Mouse (Mus musculus): ENCODE data around the gene Tmem147.
"Not testable (repeated sequence)": the region's sequence is repeated elsewhere in the genome, so short reads cannot be mapped to it uniquely, and the experiment has no call there.

Gene Tmem147

GRCm38 (mm10) chr7:30729396-30730063, at the start of gene Tmem147:
Gene Tmem147, minus strand, starts transcription at chr7:30729540.
- peak; percentile 94 to 95 for DNase-seq (ENCODE audit: low spot score in 2 of 2)

GRCm38 (mm10) chr7:30777911-30778310, 48.6 kb upstream of the Tmem147 start:
- no peak for DNase-seq (ENCODE audit: low spot score in 2 of 2)

DNA sequence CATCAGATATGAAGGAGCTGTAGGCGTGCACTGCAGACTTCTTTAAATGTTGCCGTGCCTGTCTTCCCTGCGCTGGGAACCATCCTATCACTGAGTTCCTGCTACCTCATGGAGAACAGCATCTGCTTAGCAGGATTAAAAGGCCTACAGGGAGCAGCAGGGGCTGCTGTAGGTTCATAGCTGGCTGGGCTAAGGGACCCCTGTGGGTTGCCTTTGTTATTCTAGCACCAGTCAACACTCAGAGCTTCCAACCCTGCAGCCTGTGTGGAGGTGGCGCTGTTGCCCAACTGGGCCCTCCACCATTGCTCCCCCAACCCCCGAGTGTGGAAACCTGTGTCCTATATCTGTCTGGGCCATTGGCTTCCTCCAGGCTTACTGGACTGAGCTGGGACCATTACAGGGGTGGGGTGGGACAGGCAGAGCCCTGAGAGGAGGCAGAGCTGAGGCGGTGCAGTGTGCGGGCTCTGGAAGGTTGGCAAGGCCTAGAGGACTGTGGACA, 47.8 kb upstream of the Tmem147 start:
- no peak for DNase-seq (ENCODE audit: low spot score in 2 of 2)

GRCm38 (mm10) chr7:30776104-30776503, 46.8 kb upstream of the Tmem147 start:
- no peak for DNase-seq (ENCODE audit: low spot score in 2 of 2)

DNA sequence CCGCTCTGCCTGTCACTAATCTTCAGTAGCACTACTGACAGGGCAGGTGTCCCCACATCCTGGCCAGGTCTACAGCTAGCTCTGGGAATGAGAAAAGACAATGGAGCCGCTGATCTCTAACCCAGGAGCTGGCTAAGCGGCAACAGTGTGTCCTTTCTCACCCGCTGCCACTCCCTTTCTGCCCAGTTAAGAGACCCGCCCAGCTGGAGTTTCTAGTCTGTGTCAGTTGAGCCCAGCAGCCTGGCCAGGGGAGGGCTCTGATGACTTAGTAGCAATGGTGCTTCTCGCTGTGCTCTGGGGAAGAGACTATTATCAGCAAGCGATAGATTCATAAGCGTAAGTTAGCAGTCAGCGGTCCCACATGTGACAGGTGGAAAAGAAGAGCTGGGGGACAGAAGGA, 39.9 kb upstream of the Tmem147 start:
- no peak for DNase-seq (ENCODE audit: low spot score in 2 of 2)

GRCm38 (mm10) chr7:30766408-30766807, 37.1 kb upstream of the Tmem147 start:
- DNase-seq (ENCODE audit: low spot score in 2 of 2) = no peak

- no peak for DNase-seq (ENCODE audit: low spot score in 2 of 2)
These were observed 35.8 kb upstream of the Tmem147 start for GRCm38 (mm10) chr7:30765173-30765572.

DNA sequence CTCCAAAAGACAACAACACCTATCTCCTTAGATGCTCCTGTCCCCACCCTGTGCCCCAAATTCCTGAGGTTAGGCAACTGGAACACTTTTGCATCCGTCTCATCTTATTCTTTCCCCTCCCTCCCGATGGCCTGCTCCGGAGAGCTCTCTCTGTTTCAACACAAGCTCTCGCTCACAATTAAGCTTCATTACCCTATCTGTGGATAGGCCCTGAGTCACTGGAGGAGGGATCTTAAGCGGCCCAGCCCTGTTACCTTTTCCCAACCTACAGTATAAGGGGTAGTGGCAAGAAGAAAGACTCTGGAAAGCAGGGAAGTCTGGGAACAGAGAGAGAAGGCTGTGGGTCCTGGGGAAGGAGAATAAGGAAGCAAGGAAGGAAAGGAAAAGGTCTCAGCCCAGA, 34.1 kb upstream of the Tmem147 start, which contains the start of gene Dmkn:
Gene Dmkn, plus strand, starts transcription at position 301 of the 400 bp plus-strand sequence.
- DNase-seq (ENCODE audit: low spot score in 2 of 2) = no peak

DNA sequence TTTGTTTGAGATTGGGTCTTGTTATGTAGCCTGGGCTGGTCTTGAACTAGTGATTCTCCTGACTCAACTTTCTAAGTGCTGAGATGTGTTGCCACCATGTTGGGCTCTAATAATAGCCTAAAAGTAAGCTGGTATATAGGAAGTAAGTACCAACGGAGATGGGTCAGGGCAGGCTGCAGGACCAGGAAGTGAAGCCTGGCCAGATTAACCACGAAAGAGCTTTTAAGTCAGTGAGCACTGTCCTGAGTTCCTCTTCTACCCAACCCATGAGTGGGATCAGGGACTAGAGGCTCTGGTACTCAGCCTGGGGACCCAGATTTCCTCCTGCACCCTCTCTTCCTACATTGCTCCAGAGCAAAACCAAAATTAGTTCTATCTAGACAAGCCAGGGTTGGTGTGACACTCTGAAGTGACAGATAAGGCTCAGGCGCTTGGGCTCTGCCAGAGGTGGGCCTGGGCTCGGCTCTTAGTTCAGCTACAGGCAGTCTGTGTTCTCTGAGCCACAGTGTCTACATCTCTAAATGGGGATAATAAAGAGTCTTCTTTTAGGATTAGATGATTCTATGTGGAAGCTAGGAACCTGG, 32.5 kb upstream of the Tmem147 start:
- DNase-seq (ENCODE audit: low spot score in 2 of 2) = no peak

DNA sequence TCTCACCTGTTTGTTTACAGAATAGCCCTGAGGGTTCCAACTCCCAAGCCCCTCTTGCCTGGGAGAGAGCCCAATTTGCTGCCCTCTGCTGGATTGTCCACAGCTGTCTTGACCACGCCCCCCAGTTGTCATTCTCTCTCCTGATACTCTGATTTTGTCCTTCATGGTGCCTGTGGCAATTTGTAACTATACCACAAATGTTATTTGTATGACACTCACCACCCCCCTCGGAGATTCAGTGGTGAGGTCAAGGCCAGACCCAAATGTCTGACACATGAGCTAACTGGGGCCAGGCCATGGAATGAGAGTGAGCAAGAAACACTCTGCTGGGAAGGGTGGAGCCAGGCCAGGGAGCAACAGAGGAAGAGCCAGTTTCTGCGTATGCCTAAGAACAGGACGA, 29.5 kb upstream of the Tmem147 start:
- no peak for DNase-seq (ENCODE audit: low spot score in 2 of 2)

- DNase-seq (ENCODE audit: low spot score in 2 of 2) = no peak
These were observed 27.7 kb upstream of the Tmem147 start for GRCm38 (mm10) chr7:30757001-30757400.

DNA sequence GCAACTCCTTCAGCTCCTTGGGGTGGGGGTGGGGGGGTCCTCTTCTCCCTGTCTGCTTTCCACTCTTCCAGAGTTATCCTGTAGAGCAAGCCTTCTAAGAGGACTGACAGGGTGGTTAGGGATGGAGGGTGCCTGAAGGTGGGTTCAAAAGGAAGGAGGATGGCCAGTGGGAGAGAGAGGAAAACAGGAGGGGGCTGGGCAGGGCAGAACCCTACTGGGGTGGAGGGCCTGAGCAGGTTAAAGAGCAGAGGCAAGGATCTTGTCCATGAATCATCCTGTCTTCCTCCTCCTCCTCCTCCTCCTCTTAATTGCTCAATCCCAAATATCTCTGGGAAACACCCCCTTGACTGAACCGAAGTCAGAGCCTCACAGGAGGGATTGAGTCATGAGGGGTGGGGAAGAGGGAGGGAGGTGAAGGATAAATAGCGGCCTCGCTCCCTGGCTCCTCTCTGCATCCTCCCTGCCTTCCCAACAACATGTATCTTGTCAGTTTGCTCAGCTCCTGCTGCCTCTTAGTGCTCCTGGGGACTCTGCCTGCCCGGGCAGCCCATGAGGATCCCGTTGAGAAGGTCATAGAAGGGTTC, 21.8 kb upstream of the Tmem147 start, which contains the start of gene Sbsn:
Gene Sbsn, plus strand, starts transcription at position 386 of the 584 bp plus-strand sequence.
- no peak for DNase-seq (ENCODE audit: low spot score in 2 of 2)

GRCm38 (mm10) chr7:30749824-30750606, 20.7 kb upstream of the Tmem147 start:
- no peak for DNase-seq (ENCODE audit: low spot score in 2 of 2)

DNA sequence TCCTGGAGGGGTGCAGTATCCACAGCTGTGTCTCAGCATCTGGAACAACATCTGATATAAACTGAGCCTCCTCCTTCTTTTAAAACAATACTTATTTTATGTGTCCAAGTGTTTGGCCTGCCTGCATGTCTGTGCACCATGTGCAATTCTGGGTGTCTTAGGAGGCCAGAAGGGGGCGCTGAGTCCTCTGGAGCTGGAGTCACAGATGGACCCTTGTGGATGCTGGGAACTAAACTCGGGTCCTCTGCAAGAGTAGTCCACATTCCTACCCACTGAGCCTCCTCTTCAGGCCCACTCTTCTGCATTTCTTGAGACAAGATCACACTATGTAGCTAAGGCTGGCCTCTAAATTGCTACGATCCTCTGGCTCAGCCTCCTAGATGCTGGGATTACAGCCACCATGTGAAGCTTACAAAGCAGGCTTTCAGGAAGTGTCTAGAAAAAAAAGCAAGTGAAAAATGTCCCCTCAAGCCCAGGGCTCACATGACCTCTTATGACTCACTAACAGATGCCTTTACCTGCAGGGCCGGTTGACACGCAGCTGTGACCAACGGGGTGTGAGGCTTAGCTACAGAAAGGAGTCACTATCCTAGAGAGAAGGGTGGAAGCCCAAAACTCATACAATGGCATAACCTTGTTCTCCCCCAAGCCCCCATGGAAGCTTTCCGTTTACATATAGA, 18.3 kb upstream of the Tmem147 start:
- no peak for DNase-seq (ENCODE audit: low spot score in 2 of 2)

GRCm38 (mm10) chr7:30744022-30744598, 14.8 kb upstream of the Tmem147 start:
- DNase-seq (ENCODE audit: low spot score in 2 of 2) = no peak

DNA sequence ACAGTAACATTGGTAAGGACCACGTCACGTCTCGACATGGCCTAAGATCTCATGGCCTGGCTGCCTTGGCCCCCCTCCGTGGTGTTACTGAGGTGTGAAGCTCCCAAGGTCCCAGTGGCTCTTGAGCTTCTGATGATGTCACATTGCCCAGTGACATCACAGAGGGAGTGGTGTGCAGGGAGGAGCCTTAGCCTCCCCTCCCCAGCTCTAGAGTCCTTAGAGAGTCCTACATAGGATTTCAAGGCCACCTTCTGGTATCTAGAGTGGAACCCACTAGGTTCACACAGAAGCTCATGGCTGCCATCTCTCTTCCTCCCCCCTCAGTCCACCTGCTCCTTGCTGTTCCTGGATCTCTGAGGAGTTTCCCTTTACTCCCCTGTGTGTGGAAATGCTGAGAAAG, 14.3 kb upstream of the Tmem147 start, which contains the start of gene Gapdhs:
Gene Gapdhs, minus strand, starts transcription at position 65 of the 400 bp plus-strand sequence.
- DNase-seq (ENCODE audit: low spot score in 2 of 2) = not testable (repeated sequence)

- DNase-seq (ENCODE audit: low spot score in 2 of 2) = not testable (repeated sequence)
These were observed 13.2 kb upstream of the Tmem147 start for GRCm38 (mm10) chr7:30742570-30742969.

GRCm38 (mm10) chr7:30736211-30736610, 6.9 kb upstream of the Tmem147 start:
- no peak for DNase-seq (ENCODE audit: low spot score in 2 of 2)

DNA sequence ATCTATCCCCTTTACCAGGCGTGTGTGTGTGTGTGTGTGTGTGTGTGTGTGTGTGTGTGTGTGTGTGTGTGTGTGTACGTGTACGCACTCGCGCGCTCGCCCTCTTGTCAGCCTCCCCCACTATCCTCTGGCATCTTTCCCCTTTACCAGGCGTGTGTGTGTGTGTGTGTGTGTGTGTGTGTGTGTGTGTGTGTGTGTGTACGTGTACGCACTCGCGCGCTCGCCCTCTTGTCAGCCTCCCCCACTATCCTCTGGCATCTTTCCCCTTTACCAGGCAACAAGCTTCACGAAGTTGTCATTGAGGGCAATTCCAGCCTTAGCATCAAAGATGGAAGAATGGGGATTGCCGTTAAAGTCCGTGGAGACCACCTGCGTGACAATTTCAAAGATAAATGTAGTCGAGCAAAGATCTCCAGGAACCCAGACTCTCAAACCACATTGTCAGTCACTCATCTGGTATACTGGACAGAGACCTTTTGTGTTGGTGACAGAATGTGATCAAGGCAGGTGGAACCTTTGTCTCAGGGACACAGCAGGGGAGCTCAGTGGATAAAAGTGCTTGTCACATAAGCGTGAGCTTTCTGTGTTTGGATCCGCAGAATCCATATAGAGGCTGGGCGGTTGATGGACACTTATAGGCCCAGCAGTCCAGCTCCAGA, 853 bp upstream of the Tmem147 start:
- not testable (repeated sequence) for DNase-seq (ENCODE audit: low spot score in 2 of 2)

- no peak for DNase-seq (ENCODE audit: low spot score in 2 of 2)
These were observed 473 bp downstream of the Tmem147 start for GRCm38 (mm10) chr7:30728739-30729395.
